Mouse (Mus musculus) testis, adult 2 months (tissue): ENCODE results near the gene Atp8a2. TPM values are rescaled to one million over a fixed set of nuclear protein-coding genes. Genes with fewer than 3 reads are reported as not detected.

Experiments
- H3K27ac ChIP-seq: fragments of 200-500 bp; 2 replicates; pipeline ENCODE4 v1.5.1; 2012; ENCODE audit warnings: low read depth, low read length; ENCODE audit not compliant: control insufficient read depth, insufficient read depth
- H3K27me3 ChIP-seq: fragments of 200-500 bp; 2 replicates; pipeline ENCODE4 v1.6.1; 2012; ENCODE audit warnings: mild to moderate bottlenecking, low read length, moderate library complexity; ENCODE audit not compliant: control insufficient read depth, insufficient read depth
- H3K36me3 ChIP-seq: fragments of 200-500 bp; 2 replicates; pipeline ENCODE4 v1.6.1; 2012; ENCODE audit warnings: mild to moderate bottlenecking, low read length; ENCODE audit not compliant: control insufficient read depth, insufficient read depth
- H3K4me1 ChIP-seq: fragments of 200-500 bp; 2 replicates; pipeline ENCODE4 v1.6.1; 2012; ENCODE audit warnings: low read length; ENCODE audit not compliant: control insufficient read depth, insufficient read depth
- H3K4me3 ChIP-seq: fragments of 200-500 bp; 2 replicates; pipeline ENCODE4 v1.5.1; 2012; ENCODE audit warnings: low read depth, mild to moderate bottlenecking, low read length, moderate library complexity, mixed read lengths; ENCODE audit not compliant: control insufficient read depth
- CTCF ChIP-seq: fragments of 200-500 bp; IDR thresholded peaks from 2 replicates; pipeline ENCODE4 v1.5.1; 2012; ENCODE audit warnings: low read depth, mild to moderate bottlenecking, inconsistent platforms, low read length, moderate library complexity; ENCODE audit not compliant: control insufficient read depth, insufficient read depth, insufficient replicate concordance
- POLR2A ChIP-seq: fragments of 200-500 bp; IDR thresholded peaks from 2 replicates; pipeline ENCODE4 v1.6.1; 2012; ENCODE audit warnings: low read depth, mild to moderate bottlenecking, inconsistent platforms, low read length, moderate library complexity; ENCODE audit not compliant: control insufficient read depth
- polyA plus RNA-seq: library from polyadenylated mRNA; depleted of rRNA; stranded (reverse); fragments of >200 nt; gene quantifications from 2 replicates; pipeline ENCODE4 v1.2.3, GENCODE M21; 2012

Gene Atp8a2
- polyA plus RNA-seq, 1 experiment: 18.8 TPM

GRCm38 (mm10) chr14:59807528-59808300 lies 389.3 kb downstream of the Atp8a2 start:
- no peaks in the 10 kb centered on the region for H3K4me1 ChIP-seq
- no peaks in the 10 kb centered on the region for H3K27me3 ChIP-seq
- no peak overlapping the region for H3K27ac ChIP-seq
- no peak overlapping the region for H3K4me3 ChIP-seq
- TF ChIP-seq CTCF (no peak), POLR2A (no peak)
- no peaks in the 10 kb centered on the region for H3K36me3 ChIP-seq

- no peak overlapping the region for H3K4me3 ChIP-seq
- no peak for TF ChIP-seq CTCF
- no peak for TF ChIP-seq POLR2A
- H3K27me3 ChIP-seq: no peaks in the 10 kb centered on the region
- H3K4me1 ChIP-seq: no peaks in the 10 kb centered on the region
- H3K27ac ChIP-seq: no peak overlapping the region
- H3K36me3 ChIP-seq: no peaks in the 10 kb centered on the region
Observed at GRCm38 (mm10) chr14:59806910-59807309, 390.1 kb downstream of the Atp8a2 start.

- TF ChIP-seq CTCF (no peak), POLR2A (no peak)
- Histone ChIP-seq H3K27me3 (no peaks in the 10 kb centered on the region), H3K4me3 (no peak overlapping the region), H3K4me1 (no peaks in the 10 kb centered on the region), H3K27ac (no peak overlapping the region), H3K36me3 (no peaks in the 10 kb centered on the region)
Observed at GRCm38 (mm10) chr14:59806159-59806558, 390.8 kb downstream of the Atp8a2 start.

- Histone ChIP-seq H3K27me3 (no peaks in the 10 kb centered on the region), H3K36me3 (no peaks in the 10 kb centered on the region), H3K4me1 (no peaks in the 10 kb centered on the region), H3K27ac (no peak overlapping the region), H3K4me3 (no peak overlapping the region)
- TF ChIP-seq POLR2A (no peak), CTCF (no peak)
Observed at GRCm38 (mm10) chr14:59805683-59806082, 391.3 kb downstream of the Atp8a2 start.

GRCm38 (mm10) chr14:59801961-59802599 lies 394.9 kb downstream of the Atp8a2 start:
- no peaks in the 10 kb centered on the region for H3K36me3 ChIP-seq
- H3K4me1 ChIP-seq: no peaks in the 10 kb centered on the region
- H3K27ac ChIP-seq: no peak overlapping the region
- H3K27me3 ChIP-seq: no peaks in the 10 kb centered on the region
- no peak overlapping the region for H3K4me3 ChIP-seq
- TF ChIP-seq CTCF: no peak

GRCm38 (mm10) chr14:59799511-59799910 lies 397.5 kb downstream of the Atp8a2 start:
- TF ChIP-seq CTCF (no peak), POLR2A (no peak)
- H3K36me3 ChIP-seq: no peaks in the 10 kb centered on the region
- no peaks in the 10 kb centered on the region for H3K4me1 ChIP-seq
- no peak overlapping the region for H3K27ac ChIP-seq
- H3K4me3 ChIP-seq: no peak overlapping the region
- no peaks in the 10 kb centered on the region for H3K27me3 ChIP-seq

GRCm38 (mm10) chr14:59793841-59794240 lies 403.1 kb downstream of the Atp8a2 start:
- Histone ChIP-seq H3K4me1 (no peaks in the 10 kb centered on the region), H3K36me3 (no peaks in the 10 kb centered on the region), H3K4me3 (no peak overlapping the region), H3K27ac (no peak overlapping the region), H3K27me3 (no peaks in the 10 kb centered on the region)
- TF ChIP-seq POLR2A: no peak
- TF ChIP-seq CTCF: no peak
